Mouse (Mus musculus): ENCODE results near the gene Slc51b.

The Slc51b gene

DNA sequence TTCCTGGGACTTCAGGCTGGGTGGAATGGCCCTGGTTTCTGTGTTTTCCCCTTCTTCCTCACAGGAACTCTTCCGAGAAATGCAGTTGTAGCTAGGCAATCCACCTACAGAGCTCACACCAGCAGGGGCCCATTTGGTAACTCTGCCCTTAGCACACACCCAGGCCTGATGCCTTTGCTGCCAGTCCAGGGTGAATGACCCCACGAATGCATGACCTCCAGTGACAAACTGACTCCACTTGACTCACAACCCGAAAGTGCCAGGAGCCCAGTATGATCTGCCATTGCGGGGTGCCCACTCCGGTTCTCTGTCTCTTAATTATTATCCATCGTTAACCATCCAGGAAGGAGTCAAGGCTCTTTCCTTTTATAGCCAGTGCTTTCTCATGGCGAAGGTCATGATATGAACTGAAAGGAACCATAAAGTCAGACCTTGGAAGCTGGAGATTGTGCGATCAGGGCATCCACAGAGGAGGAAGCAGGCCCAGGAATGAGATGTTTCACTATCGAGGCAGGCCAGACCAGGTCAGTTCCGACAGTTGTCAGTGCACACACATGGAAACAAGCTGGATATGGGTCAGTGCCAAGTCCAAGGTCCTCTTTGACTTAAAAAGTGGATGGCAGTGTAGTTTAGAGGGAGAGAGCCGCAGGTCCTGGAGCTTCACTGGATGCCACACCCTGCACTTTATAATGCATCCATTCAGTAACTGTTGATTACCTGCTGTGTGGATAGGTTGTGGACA is at the start of gene Slc51b:
TSS of gene Slc51b (minus strand) at position 196 of the 742 bp plus-strand sequence.
- DNase-seq (ENCODE audit: low read depth, low spot score) = no peak

DNA sequence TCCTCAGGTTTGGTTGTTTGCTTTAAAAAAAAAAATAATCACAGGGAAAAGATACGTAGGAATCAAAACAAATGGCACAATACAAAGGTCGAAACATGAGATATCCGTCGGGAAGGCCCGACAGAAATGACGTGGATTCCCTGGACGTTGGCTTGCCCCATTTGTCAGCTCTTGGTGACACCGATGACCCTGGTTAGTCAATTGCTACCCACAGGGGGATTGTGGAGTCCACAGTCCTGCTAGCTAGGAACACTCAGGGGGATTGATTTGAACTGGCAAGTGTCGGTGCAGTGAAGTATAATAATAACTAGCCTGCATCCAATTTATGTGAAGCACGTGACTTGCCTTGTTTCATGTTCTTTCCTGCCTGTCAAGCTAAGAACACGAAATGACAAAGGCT is 44.9 kb upstream of the Slc51b start:
- DNase-seq (ENCODE audit: low read depth, low spot score) = no peak

DNA sequence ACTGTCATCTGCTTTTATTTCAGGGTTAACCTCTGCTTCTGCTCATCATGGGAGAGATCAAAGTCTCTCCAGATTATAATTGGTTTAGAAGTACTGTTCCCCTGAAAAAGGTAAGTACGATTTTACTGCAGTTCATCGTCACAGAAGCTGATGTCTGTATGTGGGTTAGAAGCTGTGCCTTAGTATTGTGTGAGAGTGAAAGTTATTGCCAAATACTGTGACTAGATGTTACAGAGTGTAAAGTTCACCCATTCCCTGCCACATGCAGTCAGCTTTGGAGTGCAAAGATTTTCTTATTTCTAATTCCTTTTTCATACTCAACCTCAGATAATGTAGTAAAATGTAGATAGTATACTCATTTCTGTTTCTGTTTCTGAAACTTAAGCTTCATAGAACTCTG is 42.5 kb upstream of the Slc51b start:
- DNase-seq (ENCODE audit: low read depth, low spot score) = no peak

DNA sequence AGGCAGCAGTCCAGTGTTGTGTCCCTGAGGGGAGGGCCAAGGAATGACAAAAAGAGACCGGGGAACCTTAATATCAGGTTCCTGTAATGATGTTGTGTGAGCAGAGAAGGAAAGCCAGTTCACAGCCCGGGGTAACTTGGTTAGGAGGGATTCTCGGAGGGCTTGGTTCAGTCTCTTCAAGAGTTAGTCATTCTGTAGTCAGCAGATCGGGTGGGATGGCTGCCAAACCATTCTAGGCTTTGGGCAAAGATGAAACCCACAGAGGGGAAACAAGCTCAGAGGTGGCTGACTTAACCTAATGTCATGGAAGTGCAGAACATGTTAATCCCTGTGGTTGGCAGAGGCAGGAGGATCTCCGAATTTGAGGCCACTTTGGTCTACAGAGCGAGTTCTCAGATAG is 41.4 kb upstream of the Slc51b start:
- DNase-seq (ENCODE audit: low read depth, low spot score) = no peak

DNA sequence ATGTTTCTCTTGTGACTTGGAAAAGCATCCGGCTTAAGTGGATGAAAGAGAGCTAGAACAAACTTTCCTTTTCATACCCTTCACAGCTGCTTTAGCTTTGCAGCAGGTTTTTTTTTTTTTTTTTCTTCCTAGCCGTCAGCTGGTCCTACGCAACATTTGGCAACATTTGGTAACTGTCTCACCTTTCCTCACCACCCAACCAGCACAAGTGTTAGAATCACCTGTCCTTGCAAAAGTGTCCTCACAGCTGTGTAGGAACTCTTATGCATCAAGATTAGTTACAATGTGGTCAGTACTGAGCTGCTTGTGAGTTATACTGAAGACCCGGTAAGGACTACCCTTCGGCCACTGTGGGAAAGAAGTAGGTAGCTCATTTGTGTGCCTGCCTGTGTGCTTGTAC is 39.8 kb upstream of the Slc51b start:
- no peak for DNase-seq (ENCODE audit: low read depth, low spot score)

DNA sequence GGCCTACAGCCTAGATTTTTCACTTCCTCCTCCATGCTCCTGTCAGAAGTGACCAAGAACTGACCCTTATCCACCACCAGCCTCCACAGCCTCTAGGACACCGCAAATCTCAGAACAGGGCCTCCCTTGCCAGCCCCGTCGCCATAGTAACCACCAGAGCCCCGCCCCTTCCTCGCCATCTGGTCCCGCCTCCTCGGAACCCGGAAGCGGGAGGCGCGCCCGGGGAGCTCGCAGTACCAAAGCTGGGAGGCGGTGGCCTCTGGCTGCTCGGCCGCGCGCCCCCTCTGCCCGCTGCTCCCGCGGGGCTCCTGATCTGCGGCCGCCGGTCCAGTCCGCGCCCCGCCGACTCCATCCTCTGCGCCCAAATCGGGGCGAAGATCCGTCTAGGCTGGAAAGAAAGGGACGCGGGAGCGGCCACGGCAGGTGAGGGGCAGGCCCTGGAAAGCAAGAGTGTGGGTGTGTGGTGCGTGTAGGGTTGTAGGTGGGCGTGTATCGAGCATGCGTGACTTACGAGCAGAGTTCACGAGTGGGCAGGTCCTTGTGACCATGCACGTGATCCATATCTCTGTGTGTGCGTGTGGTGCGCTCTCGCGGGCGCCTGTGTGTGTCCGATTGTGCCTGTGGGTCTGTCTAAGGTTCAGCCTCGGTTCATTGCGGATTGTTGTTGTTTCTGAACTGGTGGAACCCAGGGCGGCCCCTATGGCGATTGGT is 38.1 kb upstream of the Slc51b start, which contains the start of gene Spg21:
TSS of gene Spg21 (plus strand) at position 216 of the 711 bp plus-strand sequence.
- peak; percentile 83 for DNase-seq (ENCODE audit: low read depth, low spot score)

DNA sequence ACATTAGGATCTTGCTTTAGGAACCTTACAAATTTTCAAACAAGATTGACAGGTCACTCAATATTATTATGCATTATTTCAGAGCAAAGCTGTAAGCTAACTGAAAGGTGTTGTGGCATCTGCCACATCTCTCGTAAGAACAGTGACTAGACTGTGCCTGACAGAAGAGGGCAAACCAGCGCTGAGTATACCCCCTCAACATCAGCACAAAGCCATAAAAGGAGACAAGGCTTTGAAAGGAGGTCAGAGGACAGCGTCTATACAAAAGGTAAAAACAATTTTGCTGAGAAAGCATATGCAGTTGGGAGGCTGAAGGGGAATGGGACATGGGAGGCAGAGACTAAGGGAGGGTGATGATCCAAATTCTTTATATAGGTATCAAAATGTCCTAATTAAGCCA is 37.4 kb upstream of the Slc51b start:
- no peak for DNase-seq (ENCODE audit: low read depth, low spot score)

DNA sequence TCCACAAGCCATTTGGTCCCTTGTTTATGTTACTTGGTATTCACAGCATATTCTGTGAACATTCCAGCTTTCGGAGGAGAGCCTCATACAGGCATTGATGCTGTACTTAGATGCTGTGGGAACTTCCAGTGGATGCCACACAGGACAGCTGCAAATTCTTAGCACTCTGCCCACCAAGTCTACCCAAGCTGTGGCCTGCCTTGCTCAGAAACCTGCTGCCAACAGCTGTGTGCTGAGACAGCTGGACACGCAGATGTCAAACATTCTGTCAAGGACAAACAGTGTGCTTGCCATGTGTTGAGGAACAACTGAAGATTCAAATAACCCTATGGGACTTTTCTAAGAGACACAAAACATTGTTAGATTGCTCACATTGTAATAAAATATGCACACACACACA is 36.2 kb upstream of the Slc51b start:
- no peak for DNase-seq (ENCODE audit: low read depth, low spot score)

DNA sequence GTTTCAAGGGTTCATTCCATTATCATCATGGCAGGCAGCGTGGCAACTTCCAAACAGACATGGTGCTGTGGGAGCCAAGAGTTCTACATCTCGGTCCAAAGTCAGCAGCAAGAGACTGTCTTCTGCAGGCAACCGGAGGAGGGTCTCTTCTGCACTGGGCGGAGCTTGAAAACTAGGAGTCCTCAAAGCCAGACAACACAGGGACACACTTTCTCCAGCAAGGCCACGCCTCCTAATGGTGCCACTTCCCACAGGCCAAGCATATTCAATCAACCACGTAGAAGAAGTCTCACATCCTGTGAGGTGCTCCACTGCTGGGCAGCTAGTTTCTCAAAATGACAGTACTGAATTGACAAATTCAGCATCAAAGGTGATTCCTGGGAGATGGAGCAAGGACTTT is 25.2 kb upstream of the Slc51b start:
- no peak for DNase-seq (ENCODE audit: low read depth, low spot score)

DNA sequence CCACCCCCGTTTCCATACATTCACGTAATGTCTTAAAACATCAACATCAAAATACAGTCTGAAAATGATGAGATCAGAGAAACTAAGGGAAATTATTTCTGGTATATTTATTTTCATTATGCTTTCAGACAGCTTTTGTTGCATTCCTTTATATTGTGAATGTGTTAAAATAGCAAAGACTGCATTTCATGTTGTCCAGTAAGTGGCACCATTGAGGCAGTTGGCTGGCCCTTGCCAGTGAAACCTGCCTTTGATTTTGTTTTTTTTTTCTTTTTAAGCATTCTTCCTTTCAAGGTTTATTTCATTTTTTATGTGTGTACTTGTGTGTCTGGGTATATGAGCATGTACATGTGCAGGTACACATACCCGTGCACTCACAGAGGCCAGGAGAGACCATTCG is 21.9 kb upstream of the Slc51b start:
- DNase-seq (ENCODE audit: low read depth, low spot score) = no peak

DNA sequence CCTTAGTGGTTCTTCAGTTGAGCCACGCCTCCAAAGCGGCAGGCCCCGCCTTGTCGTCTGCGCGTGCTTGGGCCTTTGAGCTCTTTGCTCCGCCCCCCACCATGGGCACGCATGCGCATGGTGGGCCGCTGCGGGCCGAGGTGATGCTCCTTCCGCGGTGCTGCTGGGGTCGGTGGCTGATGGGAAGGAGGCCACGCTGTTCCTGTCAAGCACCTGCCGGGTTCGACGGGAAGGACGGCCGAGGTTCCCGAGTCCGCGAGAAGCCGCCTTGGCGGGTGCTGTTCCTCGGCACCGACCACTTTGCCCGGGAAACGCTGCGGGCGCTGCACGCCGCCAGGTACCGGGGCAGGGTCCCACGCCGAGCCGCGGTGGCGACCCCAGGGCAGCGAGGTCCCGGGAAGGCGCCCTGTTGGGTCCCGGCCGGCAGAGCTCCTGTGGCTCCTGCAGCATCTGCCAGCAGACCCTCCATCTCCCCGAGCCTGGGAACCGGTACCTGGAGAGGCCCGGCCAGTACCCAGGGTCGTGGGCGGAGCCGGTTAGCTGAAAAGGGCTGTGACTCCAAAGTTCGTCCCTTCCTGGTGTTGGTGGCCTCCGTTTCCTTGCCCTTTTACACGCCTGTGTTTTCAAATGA is 13.0 kb upstream of the Slc51b start, which contains the start of gene Mtfmt:
TSS of gene Mtfmt (plus strand) at position 112 of the 631 bp plus-strand sequence.
- peak; percentile 81 for DNase-seq (ENCODE audit: low read depth, low spot score)

DNA sequence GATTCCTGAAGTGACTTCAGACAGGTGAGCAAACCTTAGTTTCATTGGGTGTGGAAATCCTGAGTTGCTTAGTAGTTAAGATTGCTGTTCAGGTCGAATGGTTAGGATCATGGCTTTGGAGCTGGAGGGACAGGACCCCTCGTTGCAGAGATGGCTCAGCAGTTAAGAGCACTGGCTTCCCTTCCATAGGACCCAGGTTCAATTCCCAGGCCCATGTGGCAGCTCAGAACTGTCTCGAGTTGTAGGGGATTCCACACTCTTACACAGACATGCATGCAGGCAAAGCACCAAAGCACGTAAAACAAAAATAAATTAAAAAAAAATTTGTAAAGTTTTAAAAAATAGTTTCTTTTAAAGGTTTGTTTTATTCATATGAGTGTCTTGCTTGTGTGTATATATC is 12.5 kb upstream of the Slc51b start:
- no peak for DNase-seq (ENCODE audit: low read depth, low spot score)

DNA sequence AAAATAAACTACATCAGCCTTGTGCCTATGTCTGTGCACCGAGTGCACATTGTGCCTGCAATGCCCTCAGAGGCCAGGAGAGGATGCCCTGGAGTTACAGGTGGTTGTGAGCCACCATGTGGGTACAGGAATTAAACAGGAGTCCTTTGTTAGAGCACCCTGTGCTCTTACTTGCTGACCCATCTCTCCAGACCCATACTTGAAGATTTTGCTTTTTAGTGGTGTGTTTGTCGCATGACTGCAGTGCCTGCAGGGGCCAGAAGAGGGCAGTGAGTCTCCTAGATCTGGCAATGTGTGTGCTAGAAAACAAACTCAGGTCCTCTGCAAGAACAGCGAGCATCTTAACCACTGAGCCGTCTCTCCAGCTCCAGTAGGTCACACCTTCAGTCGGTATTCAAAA is 11.4 kb upstream of the Slc51b start:
- DNase-seq (ENCODE audit: low read depth, low spot score) = no peak

DNA sequence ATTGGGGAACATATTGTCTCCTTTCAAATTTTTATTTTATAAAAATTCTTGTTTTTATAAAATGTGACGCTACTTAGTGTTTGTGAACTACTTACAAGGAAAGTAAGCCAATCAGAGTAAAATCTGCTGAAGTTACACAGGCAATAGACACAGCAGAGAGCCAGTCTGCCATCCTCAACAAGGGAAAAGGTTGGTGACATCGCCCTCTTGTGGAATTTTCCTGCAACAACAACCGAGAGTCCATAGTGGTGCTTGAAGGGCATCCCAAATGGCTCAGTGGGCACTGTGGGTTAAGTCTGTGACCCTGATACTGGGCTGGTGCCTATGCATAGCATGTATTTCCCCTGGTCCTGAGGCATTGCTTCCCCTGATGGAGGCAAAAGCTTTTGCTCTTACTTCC is 9.5 kb upstream of the Slc51b start:
- peak; percentile 42 for DNase-seq (ENCODE audit: low read depth, low spot score)

DNA sequence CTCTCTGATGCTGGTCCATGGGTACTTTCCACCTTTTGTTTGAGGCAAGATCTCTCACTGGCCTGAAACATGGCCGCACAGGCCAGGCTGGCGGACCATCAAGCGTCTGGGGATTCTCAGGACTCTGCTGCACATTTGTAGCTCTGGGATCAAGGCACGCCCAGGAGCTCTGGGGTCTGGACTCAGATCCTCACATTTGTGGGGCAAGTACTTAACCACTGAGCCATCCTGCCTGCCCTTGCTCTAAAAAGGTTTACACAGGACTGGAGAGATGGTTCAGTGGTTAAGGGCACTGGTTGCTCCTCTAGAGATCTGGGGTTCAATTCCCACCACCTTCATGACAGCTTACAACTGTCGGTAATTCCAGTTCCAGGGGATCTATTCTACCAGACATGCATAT is 8.2 kb upstream of the Slc51b start:
- no peak for DNase-seq (ENCODE audit: low read depth, low spot score)

DNA sequence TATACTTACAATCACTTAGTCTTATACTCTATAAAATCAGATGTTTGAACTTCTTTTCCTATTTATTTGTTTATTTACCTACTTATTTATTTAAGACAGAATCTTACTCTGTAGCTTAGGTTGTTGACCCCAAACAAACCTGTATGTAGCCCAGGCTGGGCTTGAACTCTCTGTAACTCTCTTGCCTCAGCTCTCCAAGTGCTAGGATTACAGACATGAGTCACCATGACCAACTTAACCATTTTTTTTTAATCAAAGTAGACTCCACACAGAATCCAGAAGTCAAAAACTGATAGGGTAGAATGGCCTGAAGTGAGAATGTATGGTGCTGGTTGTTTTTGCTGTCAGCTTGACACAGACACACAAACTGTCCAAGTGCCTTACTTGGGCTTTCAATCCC is 7.6 kb upstream of the Slc51b start:
- no peak for DNase-seq (ENCODE audit: low read depth, low spot score)

DNA sequence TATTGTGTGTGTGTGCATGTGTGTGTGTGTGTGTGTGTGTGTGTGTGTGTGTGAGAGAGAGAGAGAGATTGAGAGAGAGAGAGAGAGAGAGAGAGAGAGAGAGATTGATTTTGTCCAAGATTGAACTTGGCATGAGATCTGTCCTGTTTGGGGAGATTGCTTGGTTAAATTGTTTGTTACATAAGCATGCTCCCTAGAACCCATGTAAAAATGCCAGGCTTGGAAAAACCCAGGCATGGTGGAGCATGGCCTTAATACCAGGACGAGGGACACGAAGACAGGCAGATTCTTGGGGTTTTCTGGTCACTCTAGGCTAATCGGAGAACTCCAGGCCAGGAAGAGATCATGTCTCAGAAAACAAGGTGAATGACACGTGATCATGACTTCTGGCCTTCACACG is 5.2 kb upstream of the Slc51b start:
- DNase-seq (ENCODE audit: low read depth, low spot score) = no peak

DNA sequence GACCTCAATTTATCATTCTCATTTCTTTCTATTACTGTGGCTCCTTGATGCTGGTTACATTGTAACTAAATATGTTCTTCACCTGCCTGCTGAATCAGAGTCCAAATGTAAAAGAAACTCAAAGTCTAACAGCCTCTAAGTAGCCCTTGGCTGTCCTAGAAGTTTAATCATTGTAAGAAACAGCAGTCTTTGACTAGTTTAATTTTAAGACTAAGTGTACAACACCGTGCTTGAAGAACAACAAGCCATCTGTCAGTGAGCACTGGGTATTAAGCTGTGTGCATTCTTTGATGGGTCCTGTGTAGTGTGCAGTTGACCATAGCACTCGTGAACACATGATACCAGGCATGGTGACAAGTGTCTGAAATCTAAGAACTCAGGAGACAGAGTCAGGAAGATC is 4.8 kb upstream of the Slc51b start:
- no peak for DNase-seq (ENCODE audit: low read depth, low spot score)

DNA sequence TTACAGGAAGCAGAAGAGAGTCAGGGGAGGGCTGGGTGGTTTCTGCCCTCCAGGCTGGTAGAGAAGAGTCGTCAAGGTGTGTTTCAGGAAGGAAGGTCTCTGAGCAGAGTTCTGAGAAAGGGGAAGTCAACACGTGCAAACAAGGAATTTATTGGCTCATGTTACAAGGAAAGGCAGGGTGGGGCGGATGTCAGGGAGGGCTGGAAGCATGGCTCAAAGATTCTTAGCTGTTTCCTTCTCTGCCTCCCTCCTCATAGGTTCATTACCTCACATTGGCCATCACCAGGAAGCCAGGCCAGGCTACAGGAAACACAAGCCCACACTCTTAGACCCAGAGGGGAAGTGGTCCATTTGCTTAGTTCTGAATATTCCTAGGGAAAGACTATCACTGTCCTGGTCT is 1.6 kb upstream of the Slc51b start:
- DNase-seq (ENCODE audit: low read depth, low spot score) = no peak

DNA sequence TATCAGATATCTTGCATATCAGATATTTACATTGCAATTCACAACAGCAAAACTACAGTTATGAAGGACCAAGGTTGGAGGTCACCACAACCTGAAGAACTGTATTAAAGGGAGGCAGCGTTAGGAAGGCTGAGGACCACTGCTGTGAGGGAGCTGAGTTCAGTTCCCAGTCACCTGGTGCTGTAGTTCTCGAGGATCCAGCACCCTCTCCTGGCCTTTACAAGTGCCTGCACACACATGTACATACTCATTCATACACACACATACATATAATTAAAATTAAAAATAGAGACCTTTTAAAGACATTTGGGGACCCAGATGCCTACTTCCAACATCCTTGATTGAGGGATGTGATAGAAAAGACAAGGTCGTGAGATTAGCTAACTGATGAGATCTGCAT is 3.1 kb downstream of the Slc51b start:
- no peak for DNase-seq (ENCODE audit: low read depth, low spot score)

DNA sequence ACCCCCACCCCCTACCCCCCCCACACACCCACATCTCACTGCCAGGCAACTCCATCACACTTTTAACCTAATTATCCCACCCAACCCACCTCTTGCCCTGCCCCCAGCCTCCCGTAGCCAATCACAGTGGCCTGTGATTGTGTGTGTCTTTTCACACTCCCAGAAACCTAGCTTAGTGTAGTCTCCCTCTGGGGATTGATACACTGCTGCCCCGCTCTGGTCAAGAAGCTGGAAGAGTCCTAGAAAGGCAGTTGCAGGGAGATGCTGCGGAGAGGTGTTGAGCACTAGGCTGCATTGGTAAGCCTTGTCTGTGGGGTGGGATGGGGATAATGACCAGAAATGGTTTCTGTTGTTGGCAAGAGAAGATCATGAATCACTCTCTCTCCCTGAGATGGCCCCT is 5.0 kb downstream of the Slc51b start:
- no peak for DNase-seq (ENCODE audit: low read depth, low spot score)

DNA sequence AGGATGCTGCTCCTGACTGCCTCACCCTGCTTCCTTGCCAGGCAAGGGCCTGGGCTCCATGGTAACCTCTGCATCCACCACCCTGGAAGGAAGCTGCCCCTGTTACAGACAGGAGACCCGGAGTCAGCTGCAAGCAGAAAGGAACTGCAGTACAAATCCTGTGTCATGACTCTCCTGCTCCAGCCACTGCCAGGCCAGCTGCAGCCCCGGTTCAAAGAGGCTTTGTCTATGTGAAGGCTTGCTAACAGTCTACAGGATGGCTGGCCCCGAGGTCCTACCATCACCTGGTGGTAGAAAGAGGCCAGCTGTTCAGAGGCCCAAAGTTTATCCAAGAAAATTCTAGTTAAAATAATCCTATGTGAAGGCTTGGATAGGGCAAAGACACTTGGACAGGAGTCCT is 11.4 kb downstream of the Slc51b start:
- no peak for DNase-seq (ENCODE audit: low read depth, low spot score)

DNA sequence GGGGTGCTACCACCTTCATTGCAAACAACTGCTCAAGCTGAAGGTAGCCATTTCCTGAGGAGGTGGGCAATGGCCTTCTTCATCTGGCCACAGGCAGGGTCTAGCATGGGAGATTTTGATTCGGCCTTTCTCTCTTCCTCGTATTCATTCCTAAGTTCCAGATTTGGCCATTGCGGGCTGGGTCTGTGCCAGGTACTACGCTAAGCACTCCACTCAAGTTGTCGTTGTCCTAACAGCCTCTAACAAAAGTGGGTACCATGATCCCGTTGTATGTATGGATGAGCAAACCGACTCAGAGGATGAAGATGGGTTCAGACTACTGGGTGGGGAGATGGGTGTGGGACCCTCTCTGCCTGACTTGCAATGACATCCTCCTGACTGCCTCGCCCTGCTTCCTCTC is 12.4 kb downstream of the Slc51b start:
- no peak for DNase-seq (ENCODE audit: low read depth, low spot score)

Data from brain, embryonic 18.5 days (tissue).